Mouse (Mus musculus): ENCODE results near the gene Cdh10.

Cdh10 gene

DNA sequence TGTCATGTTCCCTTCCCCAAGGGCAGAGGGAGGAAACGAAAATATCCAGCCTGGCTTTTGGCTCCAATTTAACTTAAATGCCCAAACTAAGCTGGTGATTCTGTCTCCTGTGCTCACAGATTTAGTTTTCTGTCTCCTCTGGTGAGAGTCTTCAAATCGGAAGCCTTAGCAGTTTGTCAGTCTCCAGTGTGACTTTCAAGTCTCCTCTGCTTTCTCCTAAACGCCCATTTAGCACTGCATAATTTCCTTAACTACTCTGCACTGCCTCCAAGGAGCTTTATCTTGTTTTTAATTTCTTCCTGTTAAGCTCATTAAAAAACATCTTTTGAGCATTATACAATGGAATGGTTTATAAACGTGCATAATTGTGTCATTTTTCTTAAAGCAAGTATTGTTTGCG is 156.3 kb downstream of the Cdh10 start:
- no peak for DNase-seq (ENCODE audit: low read depth, low spot score)

DNA sequence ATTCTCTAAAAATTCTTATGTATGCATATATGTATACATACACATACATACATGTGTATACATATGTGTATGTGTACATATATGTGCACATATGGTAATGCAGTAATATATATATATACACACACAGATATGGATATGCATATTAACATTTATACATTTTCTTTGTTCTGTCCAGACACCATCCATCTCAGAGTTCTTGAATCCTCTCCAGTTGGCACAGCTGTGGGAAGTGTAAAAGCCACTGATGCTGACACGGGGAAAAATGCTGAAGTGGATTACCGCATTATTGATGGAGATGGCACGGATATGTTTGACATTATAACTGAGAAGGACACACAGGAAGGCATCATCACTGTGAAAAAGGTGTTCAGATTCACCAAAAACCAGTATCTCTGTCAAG is 166.1 kb downstream of the Cdh10 start:
- no peak for DNase-seq (ENCODE audit: low read depth, low spot score)

DNA sequence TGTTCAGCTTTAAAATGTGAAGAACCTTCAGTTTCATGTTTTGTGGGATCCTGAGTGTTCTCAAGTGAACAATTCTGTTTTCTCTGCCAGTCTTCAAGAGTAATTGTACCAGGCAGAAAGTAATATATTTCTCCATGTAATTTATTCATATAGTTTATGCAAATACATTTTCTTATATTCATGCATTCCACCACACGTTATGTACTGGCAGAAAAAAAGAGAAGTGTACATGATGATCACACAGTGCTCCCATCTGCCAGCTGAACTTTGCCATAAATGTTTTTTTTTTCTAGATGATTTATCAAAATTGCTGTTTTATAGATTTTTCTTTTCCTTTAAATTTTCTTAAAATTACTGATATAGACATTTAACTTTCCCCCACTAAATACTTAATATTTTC is 168.9 kb downstream of the Cdh10 start:
- DNase-seq (ENCODE audit: low read depth, low spot score), result no peak

DNA sequence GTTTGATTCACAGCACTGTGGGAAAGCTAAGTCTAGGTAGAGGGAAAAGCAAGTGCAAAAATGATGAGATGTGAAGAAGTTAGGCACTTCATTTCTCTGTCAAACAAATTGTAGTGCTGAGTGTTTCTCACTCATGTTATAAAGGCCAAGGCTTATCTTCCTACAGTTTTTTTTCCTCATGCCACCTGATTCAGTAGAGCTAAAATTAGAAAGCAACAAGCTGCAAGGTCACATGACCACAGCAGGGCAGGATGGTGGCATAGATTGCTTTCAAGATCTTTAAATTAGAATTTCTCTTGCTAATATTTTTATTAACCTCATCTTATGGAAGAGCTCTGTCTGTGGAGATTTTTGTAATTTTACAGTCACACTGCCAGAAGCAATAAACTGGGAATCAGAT is 174.8 kb downstream of the Cdh10 start:
- DNase-seq (ENCODE audit: low read depth, low spot score), result no peak

DNA sequence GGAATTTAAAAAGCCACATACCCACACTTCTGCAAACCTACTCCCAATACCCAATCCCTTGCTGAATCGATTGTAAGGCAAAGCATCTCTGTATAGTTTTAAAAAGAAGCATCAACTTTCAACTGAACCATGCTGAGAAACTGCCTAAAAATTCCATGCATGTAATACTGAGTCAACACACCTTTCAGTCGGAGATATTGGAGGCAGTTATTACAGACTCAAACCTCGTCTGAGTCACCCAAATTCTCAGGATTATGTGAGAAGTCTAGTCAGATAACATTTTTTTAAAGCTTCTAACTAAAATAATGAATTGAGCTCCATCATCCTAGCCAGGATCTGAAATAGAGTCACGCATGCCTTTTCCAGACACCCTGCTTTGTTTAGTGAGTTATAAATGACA is 175.5 kb downstream of the Cdh10 start:
- DNase-seq (ENCODE audit: low read depth, low spot score), result no peak

DNA sequence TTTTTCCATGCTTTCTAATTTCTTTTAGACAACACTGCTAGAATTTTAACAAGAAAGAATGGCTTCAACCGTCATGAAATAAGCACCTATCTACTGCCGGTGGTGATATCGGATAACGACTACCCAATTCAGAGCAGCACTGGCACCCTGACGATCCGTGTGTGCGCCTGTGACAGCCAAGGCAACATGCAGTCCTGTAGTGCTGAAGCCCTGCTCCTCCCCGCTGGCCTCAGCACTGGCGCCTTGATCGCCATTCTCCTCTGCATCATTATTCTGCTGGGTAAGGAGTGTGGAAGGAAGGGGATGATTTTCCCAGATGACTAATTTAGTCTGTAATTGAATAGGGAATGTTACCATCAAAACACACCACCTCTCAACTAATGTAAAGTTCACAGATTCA is 192.1 kb downstream of the Cdh10 start:
- no peak for DNase-seq (ENCODE audit: low read depth, low spot score)

DNA sequence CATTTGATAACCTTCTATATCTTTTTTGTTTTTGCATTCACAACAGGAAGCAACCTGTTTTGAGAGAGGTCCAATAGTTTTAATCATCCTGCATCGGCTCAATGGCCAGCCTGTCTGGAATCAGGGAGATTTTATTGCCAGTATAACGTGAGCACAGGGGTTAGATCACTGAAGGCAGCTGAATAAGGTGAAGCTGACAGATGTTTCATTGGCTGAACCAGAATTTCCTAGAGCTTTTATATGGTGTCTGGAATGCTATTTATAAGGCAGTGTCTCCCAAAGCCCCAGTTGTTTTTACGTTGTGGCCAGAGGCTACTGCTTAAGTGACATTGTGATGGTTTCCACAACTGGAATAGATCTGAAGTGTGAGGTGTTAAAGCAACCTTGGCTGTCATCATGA is 214.2 kb downstream of the Cdh10 start:
- DNase-seq (ENCODE audit: low read depth, low spot score), result no peak

DNA sequence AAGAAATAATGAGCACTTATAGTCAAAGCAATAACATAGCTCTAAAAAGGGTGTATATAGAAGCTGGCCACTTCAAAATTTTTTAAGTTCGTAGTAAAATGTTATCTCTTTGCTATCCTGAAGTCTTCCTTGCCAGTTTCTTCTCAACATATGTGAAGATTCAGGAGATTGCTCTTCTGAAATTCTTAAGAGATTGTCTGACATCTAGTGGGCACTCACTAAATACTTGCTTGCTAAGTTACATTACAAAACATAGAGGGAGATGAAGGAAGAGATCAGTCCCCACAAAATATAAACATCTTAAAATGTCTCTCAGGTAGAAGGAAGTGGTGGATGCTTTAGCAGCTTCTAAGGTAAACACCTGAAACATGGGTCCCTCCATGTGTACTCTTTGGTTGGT is 221.3 kb downstream of the Cdh10 start:
- no peak for DNase-seq (ENCODE audit: low read depth, low spot score)

All from CD4-positive, CD25-positive, alpha-beta regulatory T cell, adult 2 months (primary cell).